Mouse (Mus musculus) heart, embryonic 15.5 days (tissue): ENCODE results near the gene Ank. TPM values are rescaled to one million over a fixed set of nuclear protein-coding genes. Genes with fewer than 3 reads are reported as not detected.

Source experiments
- ATAC-seq: fragments of 200-750 bp; cut with Nextera tagmentation; replicated peaks from 2 replicates; pipeline ENCODE4 v1.8.0; 2017; ENCODE audit warnings: low read depth, moderate TSS enrichment; ENCODE audit not compliant: insufficient number of reproducible peaks, insufficient read depth, low FRiP score
- H3K27ac ChIP-seq: fragments of 300-500 bp; sonication (generic); 2 replicates; pipeline ENCODE4 v1.5.1; 2015; ENCODE audit warnings: mild to moderate bottlenecking, inconsistent platforms
- H3K27me3 ChIP-seq: fragments of 300-500 bp; sonication (generic); 2 replicates; pipeline ENCODE4 v1.6.1; 2015; ENCODE audit warnings: inconsistent platforms
- H3K36me3 ChIP-seq: fragments of 300-500 bp; sonication (generic); 2 replicates; pipeline ENCODE4 v1.6.1; 2015; ENCODE audit warnings: mild to moderate bottlenecking, inconsistent platforms
- H3K4me1 ChIP-seq: fragments of 300-500 bp; sonication (generic); replicated peaks from 2 replicates; pipeline ENCODE4 v1.6.1; 2015; ENCODE audit warnings: inconsistent platforms
- H3K4me2 ChIP-seq: fragments of 300-500 bp; sonication (generic); 2 replicates; pipeline ENCODE4 v1.6.1; 2015; ENCODE audit warnings: inconsistent platforms, mild to moderate bottlenecking, moderate library complexity
- H3K4me3 ChIP-seq: fragments of 300-500 bp; sonication (generic); 2 replicates; pipeline ENCODE4 v1.5.1; 2015; ENCODE audit warnings: mild to moderate bottlenecking, inconsistent platforms
- H3K9ac ChIP-seq: fragments of 300-500 bp; sonication (generic); 2 replicates; pipeline ENCODE4 v1.6.1; 2015; ENCODE audit warnings: mild to moderate bottlenecking, inconsistent platforms
- H3K9me3 ChIP-seq: fragments of 300-500 bp; sonication (generic); replicated peaks from 2 replicates; pipeline ENCODE4 v1.6.1; 2016; ENCODE audit warnings: inconsistent platforms
- WGBS: fragments of 180-500 bp; shearing (Covaris S2); methylation state at CpG from one replicate; pipeline ENCODE4 v1.1.7; 2015; ENCODE audit warnings: mixed read lengths; 5-methylcytosine and 5-hydroxymethylcytosine counted together
- microRNA-seq: library from miRNA; unstranded; fragments of <30 nt; microRNA quantifications from one replicate; pipeline ENCODE4, GENCODE M21; 2016
- polyA plus RNA-seq: library from polyadenylated mRNA; unstranded; fragments of >200 nt; fragmentation: Nextera tagmentation; extraction: Ambion mirVana; gene quantifications from 2 replicates; pipeline ENCODE4 v1.2.1, GENCODE M21; 2015

The Ank gene
- polyA plus RNA-seq, 1 experiment from 2014 or later = 10.2 TPM

DNA sequence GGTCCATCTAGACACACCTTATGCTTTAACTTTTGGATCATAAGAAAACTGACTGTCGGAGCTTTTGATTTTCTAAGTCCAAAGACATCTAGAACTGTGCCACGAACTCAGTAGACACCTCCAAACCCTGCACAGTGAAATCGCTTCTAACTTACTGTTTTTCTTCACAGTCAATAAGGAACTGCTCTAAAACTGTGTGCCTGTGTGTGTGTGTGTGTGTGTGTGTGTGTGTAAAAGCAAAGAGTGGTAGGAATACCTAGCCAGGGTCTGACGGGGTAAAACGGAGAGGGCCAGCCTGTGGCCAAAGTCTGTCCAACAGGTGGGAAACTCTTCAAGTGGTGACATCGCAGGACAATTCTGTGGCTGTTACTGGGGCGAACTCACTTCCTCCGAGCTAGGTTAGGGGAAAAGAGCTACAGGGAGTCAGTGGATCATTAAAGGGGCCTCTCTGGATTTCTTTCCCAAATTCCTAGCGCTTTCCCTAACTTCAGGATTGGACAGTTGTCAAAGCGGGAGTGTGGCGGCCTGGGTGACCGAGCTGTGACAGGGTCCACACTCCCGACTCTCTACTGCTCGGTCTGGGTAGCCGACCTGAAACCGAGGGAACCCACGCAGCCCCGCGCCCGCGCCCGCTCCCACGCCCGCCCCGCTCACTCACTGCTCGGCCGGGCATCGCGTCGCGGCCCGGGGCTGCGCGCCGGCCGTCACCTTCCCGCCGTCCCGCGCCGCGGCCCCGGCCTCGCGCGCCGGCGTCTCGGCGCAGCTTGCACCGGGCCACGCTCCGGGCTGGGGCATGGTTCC, 163.5 kb downstream of the Ank start:
- H3K4me3 ChIP-seq = peak overlapping the region; percentile 95
- peaks cover 44% of the 10 kb centered on the region for H3K4me1 ChIP-seq
- H3K9ac ChIP-seq = peak overlapping the region; percentile 92
- no peaks in the 10 kb centered on the region for H3K27me3 ChIP-seq
- 1% methylated on average over 53 of the region's 53 CpGs for WGBS
- ATAC-seq = no peak; the same call in 1 of the 2 replicates
- peak overlapping the region; percentile 80 for H3K4me2 ChIP-seq
- H3K27ac ChIP-seq = peak overlapping the region; percentile 73
- H3K9me3 ChIP-seq = no peaks in the 10 kb centered on the region
- H3K36me3 ChIP-seq = no peaks in the 10 kb centered on the region

DNA sequence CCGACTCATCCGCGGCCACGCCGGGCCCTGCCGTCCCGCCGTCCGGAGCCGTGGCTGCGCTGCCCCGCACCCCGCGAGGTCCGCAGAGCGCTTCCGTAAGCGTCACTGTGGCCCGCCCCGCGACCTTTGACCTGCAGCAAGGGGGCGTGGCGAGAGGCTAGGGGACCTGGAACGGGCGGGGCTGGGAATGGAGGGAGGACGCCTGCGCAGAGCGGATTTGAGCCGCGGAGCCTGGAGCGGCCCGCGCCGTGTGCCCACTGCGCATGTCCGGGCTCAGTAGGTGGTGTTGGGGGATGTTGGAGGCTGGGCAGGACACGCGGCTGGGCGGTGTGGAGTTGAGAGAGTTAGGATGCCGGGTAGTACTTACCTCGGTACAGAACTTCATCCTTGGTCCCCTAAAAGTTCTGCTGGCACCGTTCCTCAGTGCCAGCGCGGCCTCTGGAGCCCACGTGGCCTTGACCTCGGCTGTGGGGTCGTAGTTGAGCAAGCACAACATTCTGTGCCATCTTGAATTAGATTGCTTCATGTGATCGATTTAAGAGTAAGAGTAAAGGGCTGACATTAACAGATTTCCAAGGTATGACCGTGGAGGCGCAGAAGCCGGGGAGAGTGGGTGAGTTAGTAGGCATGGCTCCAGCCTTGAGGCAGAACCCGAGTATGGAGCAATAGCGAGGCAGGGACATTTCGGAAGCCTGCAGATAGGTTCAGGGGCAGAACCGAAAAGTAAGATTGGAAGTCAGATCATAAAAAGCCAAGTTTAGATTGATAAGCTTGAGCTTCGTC, 164.3 kb downstream of the Ank start, which contains the start of gene Otulin:
Otulin (minus strand) TSS at position 93 of the 783 bp plus-strand sequence.
- Histone ChIP-seq H3K9ac (peak within 1 kb of the TSS; percentile 92), H3K9me3 (no peaks in the 10 kb centered on the region), H3K4me2 (peak within 1 kb of the TSS; percentile 80), H3K36me3 (no peaks in the 10 kb centered on the region), H3K27me3 (no peaks in the 10 kb centered on the region), H3K27ac (peak within 1 kb of the TSS; percentile 73), H3K4me1 (peaks cover 36% of the 10 kb centered on the region), H3K4me3 (peak within 1 kb of the TSS; percentile 95)
- peak; percentile 98 for ATAC-seq
- 6% methylated on average over 56 of the region's 56 CpGs for WGBS

- Histone ChIP-seq H3K9ac (no peak overlapping the region), H3K4me1 (peaks cover 11% of the 10 kb centered on the region), H3K4me2 (no peak overlapping the region), H3K27ac (no peak overlapping the region), H3K4me3 (no peak overlapping the region), H3K36me3 (no peaks in the 10 kb centered on the region), H3K9me3 (no peaks in the 10 kb centered on the region), H3K27me3 (no peaks in the 10 kb centered on the region)
- WGBS = 74% methylated on average over 8 of the region's 8 CpGs
- ATAC-seq = no peak
Observed at GRCm38 (mm10) chr15:27633941-27634900, 167.7 kb downstream of the Ank start.

- Histone ChIP-seq H3K27ac (no peak overlapping the region), H3K4me3 (no peak overlapping the region), H3K9me3 (no peaks in the 10 kb centered on the region), H3K9ac (no peak overlapping the region), H3K36me3 (no peaks in the 10 kb centered on the region), H3K4me2 (no peak overlapping the region), H3K4me1 (no peaks in the 10 kb centered on the region), H3K27me3 (no peaks in the 10 kb centered on the region)
- 50% methylated on average over 12 of the region's 12 CpGs for WGBS
- ATAC-seq = no peak
Observed at GRCm38 (mm10) chr15:27641171-27641570, 174.7 kb downstream of the Ank start.

DNA sequence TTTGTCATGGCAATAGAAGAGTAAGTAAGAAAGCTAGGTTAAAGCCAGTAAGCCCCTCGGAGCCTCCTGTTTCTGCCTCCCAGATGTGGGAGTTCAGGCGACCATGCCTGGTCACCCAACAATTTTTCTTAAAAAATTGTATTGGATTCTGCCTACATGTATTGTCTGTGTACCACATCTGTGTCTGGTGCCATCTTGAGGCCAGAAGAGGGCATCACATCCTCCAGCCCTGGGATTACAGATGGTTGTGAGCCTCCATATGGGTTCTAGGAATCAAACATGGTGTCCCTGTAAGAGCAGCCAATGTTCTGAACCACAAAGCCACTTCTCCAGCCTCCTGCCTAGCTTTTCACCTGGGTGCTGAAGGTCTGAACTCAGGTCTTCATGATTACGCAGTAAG, 176.4 kb downstream of the Ank start:
- Histone ChIP-seq H3K27ac (no peak overlapping the region), H3K36me3 (no peaks in the 10 kb centered on the region), H3K9me3 (no peaks in the 10 kb centered on the region), H3K9ac (no peak overlapping the region), H3K4me3 (no peak overlapping the region), H3K27me3 (no peaks in the 10 kb centered on the region), H3K4me2 (no peak overlapping the region), H3K4me1 (no peaks in the 10 kb centered on the region)
- ATAC-seq = no peak
- 78% methylated on average over 3 of the region's 3 CpGs for WGBS

Small RNAs within 50 kb of the gene (microRNA-seq; reads per million reads assigned to microRNA genes)
- not detected for gene Mir7117

Other genes with a start within 250 kb of the Ank start
- 24.3 and 24.9 TPM in 2 replicates for gene Otulin, start 164.0 kb downstream of the Ank start, polyA plus RNA-seq
- gene Otulinl, start 214.9 kb downstream of the Ank start, polyA plus RNA-seq = 5.3 and 10.1 TPM in 2 replicates